Mouse (Mus musculus) midbrain, embryonic 13.5 days (tissue): ENCODE measurements at regions not wholly inside any gene's neighbourhood (a gene's known extent, or its start where the extent isn't known, plus 50 kb on each side); places are given as distances from the start of the nearest gene placed in this dataset.

ENCODE experiments used
- ATAC-seq: fragments of 200-750 bp; cut with Nextera tagmentation; 2 replicates; pipeline ENCODE4 v1.8.0; 2017; ENCODE audit warnings: mild to moderate bottlenecking, moderate TSS enrichment, moderate library complexity
- H3K27ac ChIP-seq: fragments of 300-500 bp; sonication (generic); 2 replicates; pipeline ENCODE4 v1.5.1; 2015; ENCODE audit warnings: inconsistent platforms, mild to moderate bottlenecking, moderate library complexity
- H3K27me3 ChIP-seq: fragments of 300-500 bp; sonication (generic); 2 replicates; pipeline ENCODE4 v1.6.1; 2015; ENCODE audit warnings: mild to moderate bottlenecking, inconsistent platforms
- H3K36me3 ChIP-seq: fragments of 300-500 bp; sonication (generic); 2 replicates; pipeline ENCODE4 v1.6.1; 2015; ENCODE audit warnings: mild to moderate bottlenecking, inconsistent platforms
- H3K4me1 ChIP-seq: fragments of 300-500 bp; sonication (generic); replicated peaks from 2 replicates; pipeline ENCODE4 v1.6.1; 2015; ENCODE audit warnings: inconsistent platforms
- H3K4me2 ChIP-seq: fragments of 300-500 bp; sonication (generic); replicated peaks from 2 replicates; pipeline ENCODE4 v1.6.1; 2015; ENCODE audit warnings: moderate library complexity, mild to moderate bottlenecking, inconsistent platforms
- H3K4me3 ChIP-seq: fragments of 300-500 bp; sonication (generic); replicated peaks from 2 replicates; pipeline ENCODE4 v1.5.1; 2015; ENCODE audit warnings: mild to moderate bottlenecking, inconsistent platforms
- H3K9ac ChIP-seq: fragments of 300-500 bp; sonication (generic); replicated peaks from 2 replicates; pipeline ENCODE4 v1.6.1; 2015; ENCODE audit warnings: mild to moderate bottlenecking, inconsistent platforms
- H3K9me3 ChIP-seq: fragments of 300-500 bp; sonication (generic); 2 replicates; pipeline ENCODE4 v1.6.1; 2016; ENCODE audit warnings: mild to moderate bottlenecking, inconsistent platforms
- WGBS: fragments of 180-500 bp; shearing (Covaris S2); methylation state at CpG from one replicate; pipeline ENCODE4 v1.1.7; 2015; 5-methylcytosine and 5-hydroxymethylcytosine counted together

- 85% methylated on average over 5 of the region's 5 CpGs for WGBS
- Histone ChIP-seq H3K36me3 (no peaks in the 10 kb centered on the region), H3K27me3 (no peaks in the 10 kb centered on the region), H3K27ac (no peak overlapping the region), H3K4me2 (no peak overlapping the region), H3K4me1 (no peaks in the 10 kb centered on the region), H3K9me3 (no peaks in the 10 kb centered on the region), H3K4me3 (no peak overlapping the region), H3K9ac (no peak overlapping the region)
- ATAC-seq, result no peak
Observed at GRCm38 (mm10) chr4:30011386-30012135, 1198.6 kb downstream of the Epha7 start.

DNA sequence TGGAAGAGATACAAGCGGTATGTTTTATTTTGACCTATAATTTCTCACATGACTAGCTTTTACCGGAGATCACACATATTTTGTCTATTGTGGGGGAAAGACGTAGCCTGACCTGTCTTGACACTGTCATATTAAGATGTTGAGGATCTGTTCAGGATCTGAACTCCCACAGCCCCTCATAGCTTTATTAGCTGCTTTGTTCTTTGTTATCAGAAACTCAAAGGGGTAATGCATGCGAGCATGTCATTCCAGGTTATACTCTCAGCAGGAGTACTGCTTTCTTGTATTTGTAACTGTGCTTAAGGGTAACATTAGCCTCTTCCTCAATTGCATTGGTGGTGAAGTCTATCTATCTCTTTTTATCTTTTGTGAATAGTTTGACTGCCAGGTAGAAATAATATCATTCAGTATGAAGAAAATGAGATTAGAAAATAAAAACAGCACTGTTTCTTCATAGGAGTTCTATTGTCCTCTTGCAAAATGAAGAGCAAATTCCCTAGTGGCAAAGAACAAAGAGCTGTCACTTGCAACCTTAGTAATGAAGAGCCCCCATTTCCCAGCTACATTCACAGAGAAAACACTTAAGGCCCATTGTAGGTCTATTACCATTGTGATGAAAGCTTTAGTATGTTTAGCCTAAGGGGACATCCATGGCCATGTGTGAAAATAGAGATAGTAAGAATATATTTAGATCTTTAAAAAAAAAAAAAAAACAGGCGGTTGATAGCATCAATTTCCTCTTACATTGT is 1226.7 kb downstream of the Epha7 start:
- 42% methylated on average over 5 of the region's 5 CpGs for WGBS
- peak; percentile 73 for ATAC-seq
- H3K9ac ChIP-seq, result no peak overlapping the region
- H3K4me1 ChIP-seq, result peaks cover 3% of the 10 kb centered on the region; the same call in 1 of the 2 replicates
- no peaks in the 10 kb centered on the region for H3K9me3 ChIP-seq
- no peaks in the 10 kb centered on the region for H3K36me3 ChIP-seq
- no peaks in the 10 kb centered on the region for H3K27me3 ChIP-seq
- H3K4me2 ChIP-seq, result no peak overlapping the region
- no peak overlapping the region for H3K27ac ChIP-seq
- H3K4me3 ChIP-seq, result no peak overlapping the region

- Histone ChIP-seq H3K27ac (no peak overlapping the region), H3K36me3 (no peaks in the 10 kb centered on the region), H3K4me3 (no peak overlapping the region), H3K9ac (no peak overlapping the region), H3K27me3 (no peaks in the 10 kb centered on the region), H3K4me2 (no peak overlapping the region), H3K4me1 (no peaks in the 10 kb centered on the region), H3K9me3 (no peaks in the 10 kb centered on the region)
- ATAC-seq, result no peak
- 74% methylated on average over 3 of the region's 3 CpGs for WGBS
Observed at GRCm38 (mm10) chr4:30064987-30065386, 1252.1 kb downstream of the Epha7 start.

DNA sequence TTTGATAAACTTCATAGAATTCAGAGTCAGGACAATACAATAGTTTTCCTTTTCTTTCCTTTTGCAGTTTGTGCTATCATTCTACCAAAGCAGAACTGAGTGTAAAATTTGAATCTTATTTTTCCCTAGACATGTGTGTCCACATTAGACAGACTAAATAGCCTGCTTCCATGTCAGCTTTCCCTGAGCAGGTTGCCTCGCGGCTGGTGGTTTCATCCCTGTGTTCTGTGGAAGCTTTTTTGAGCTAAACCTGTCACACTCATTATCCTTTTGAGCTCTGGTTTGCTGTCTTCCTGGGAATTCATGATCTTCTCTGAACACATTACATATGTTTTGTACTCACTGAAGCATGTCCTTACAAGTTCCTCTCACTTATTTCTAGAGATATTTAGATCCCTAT is 1286.2 kb downstream of the Epha7 start:
- H3K4me1 ChIP-seq, result no peaks in the 10 kb centered on the region
- no peak overlapping the region for H3K4me2 ChIP-seq
- H3K9ac ChIP-seq, result no peak overlapping the region
- ATAC-seq, result no peak
- H3K9me3 ChIP-seq, result no peaks in the 10 kb centered on the region
- no peak overlapping the region for H3K4me3 ChIP-seq
- H3K36me3 ChIP-seq, result no peaks in the 10 kb centered on the region
- H3K27ac ChIP-seq, result no peak overlapping the region
- WGBS, result 60% methylated on average over 2 of the region's 2 CpGs
- H3K27me3 ChIP-seq, result no peaks in the 10 kb centered on the region

DNA sequence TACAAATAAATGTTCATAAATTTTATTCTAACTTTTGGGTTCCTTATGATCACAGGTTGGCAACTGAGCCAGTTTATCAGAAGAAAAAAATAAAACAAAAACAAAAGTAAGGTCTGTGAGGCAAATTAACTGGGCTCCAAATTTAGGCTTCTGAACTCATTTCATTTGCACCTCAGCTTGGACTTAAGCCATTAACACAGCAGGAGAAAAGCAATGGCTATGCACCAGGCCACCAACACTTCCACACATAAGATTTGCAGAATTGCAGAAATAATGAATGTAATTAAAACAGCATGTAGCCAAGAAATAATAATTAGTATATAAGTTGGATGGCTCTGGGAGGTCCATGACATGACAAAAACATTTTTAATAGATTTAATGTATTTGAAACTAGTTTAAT is 1320.1 kb downstream of the Epha7 start:
- Histone ChIP-seq H3K4me3 (no peak overlapping the region), H3K27ac (no peak overlapping the region), H3K27me3 (no peaks in the 10 kb centered on the region), H3K4me1 (no peaks in the 10 kb centered on the region), H3K36me3 (no peaks in the 10 kb centered on the region), H3K9me3 (peaks cover 3% of the 10 kb centered on the region; the same call in 1 of the 2 replicates), H3K9ac (no peak overlapping the region), H3K4me2 (no peak overlapping the region)
- no peak for ATAC-seq
